Mouse (Mus musculus): ENCODE measurements around the gene Arid5b. TPM values are rescaled to one million over a fixed set of nuclear protein-coding genes. Genes with fewer than 3 reads are reported as not detected.

Gene Arid5b
- polyA plus RNA-seq, 1 experiment, result 14.3 TPM

GRCm38 (mm10) chr10:68123446-68123845, 155.1 kb downstream of the Arid5b start:
- TF ChIP-seq POLR2A (IDR thresholded peaks at IDR 0.05; ENCODE audit: borderline replicate concordance, control insufficient read depth, low read depth, low read length), result no peak
- TF ChIP-seq CTCF (IDR thresholded peaks at IDR 0.05; ENCODE audit: control insufficient read depth, insufficient read depth, low read length), result no peak
- Histone ChIP-seq H3K4me1 (ENCODE audit: control insufficient read depth, insufficient read depth, low read length) (no peaks in the 10 kb centered on the region; the same call in 1 of the 2 replicates), H3K27ac (ENCODE audit: control insufficient read depth, insufficient read depth, low read depth, low read length, poor library complexity) (no peak overlapping the region), H3K4me3 (replicated peaks; ENCODE audit: control insufficient read depth, low read depth, low read length) (no peak overlapping the region)
- WGBS, result 83% methylated on average over 4 of the region's 4 CpGs

GRCm38 (mm10) chr10:68121960-68122359, 156.6 kb downstream of the Arid5b start:
- TF ChIP-seq CTCF (IDR thresholded peaks at IDR 0.05; ENCODE audit: control insufficient read depth, insufficient read depth, low read length), result no peak
- TF ChIP-seq POLR2A (IDR thresholded peaks at IDR 0.05; ENCODE audit: borderline replicate concordance, control insufficient read depth, low read depth, low read length), result no peak
- Histone ChIP-seq H3K4me3 (replicated peaks; ENCODE audit: control insufficient read depth, low read depth, low read length) (no peak overlapping the region), H3K4me1 (ENCODE audit: control insufficient read depth, insufficient read depth, low read length) (no peaks in the 10 kb centered on the region; the same call in 1 of the 2 replicates), H3K27ac (ENCODE audit: control insufficient read depth, insufficient read depth, low read depth, low read length, poor library complexity) (no peak overlapping the region)
- WGBS, result 82% methylated on average over 4 of the region's 4 CpGs

GRCm38 (mm10) chr10:68121251-68121650, 157.3 kb downstream of the Arid5b start:
- TF ChIP-seq CTCF (IDR thresholded peaks at IDR 0.05; ENCODE audit: control insufficient read depth, insufficient read depth, low read length) (no peak), POLR2A (IDR thresholded peaks at IDR 0.05; ENCODE audit: borderline replicate concordance, control insufficient read depth, low read depth, low read length) (no peak)

GRCm38 (mm10) chr10:68120011-68120410, 158.5 kb downstream of the Arid5b start:
- H3K27ac ChIP-seq (ENCODE audit: control insufficient read depth, insufficient read depth, low read depth, low read length, poor library complexity), result no peak overlapping the region
- no peaks in the 10 kb centered on the region; the same call in 1 of the 2 replicates for H3K4me1 ChIP-seq (ENCODE audit: control insufficient read depth, insufficient read depth, low read length)
- 69% methylated on average over 4 of the region's 4 CpGs for WGBS
- no peak overlapping the region for H3K4me3 ChIP-seq (replicated peaks; ENCODE audit: control insufficient read depth, low read depth, low read length)
- TF ChIP-seq CTCF (IDR thresholded peaks at IDR 0.05; ENCODE audit: control insufficient read depth, insufficient read depth, low read length), result no peak
- TF ChIP-seq POLR2A (IDR thresholded peaks at IDR 0.05; ENCODE audit: borderline replicate concordance, control insufficient read depth, low read depth, low read length), result no peak

More at GRCm38 (mm10) chr10:68121251-68121650, 157.3 kb downstream of the Arid5b start:
- H3K27ac ChIP-seq (ENCODE audit: control insufficient read depth, insufficient read depth, low read depth, low read length, poor library complexity), result no peak overlapping the region
- 89% methylated on average over 2 of the region's 2 CpGs for WGBS
- H3K4me1 ChIP-seq (ENCODE audit: control insufficient read depth, insufficient read depth, low read length), result no peaks in the 10 kb centered on the region; the same call in 1 of the 2 replicates
- H3K4me3 ChIP-seq (replicated peaks; ENCODE audit: control insufficient read depth, low read depth, low read length), result no peak overlapping the region

- no peak overlapping the region for H3K4me3 ChIP-seq (replicated peaks; ENCODE audit: control insufficient read depth, low read depth, low read length)
- TF ChIP-seq CTCF (IDR thresholded peaks at IDR 0.05; ENCODE audit: control insufficient read depth, insufficient read depth, low read length), result no peak
- no peak for TF ChIP-seq POLR2A (IDR thresholded peaks at IDR 0.05; ENCODE audit: borderline replicate concordance, control insufficient read depth, low read depth, low read length)
- H3K27ac ChIP-seq (ENCODE audit: control insufficient read depth, insufficient read depth, low read depth, low read length, poor library complexity), result no peak overlapping the region
- no peaks in the 10 kb centered on the region; the same call in 1 of the 2 replicates for H3K4me1 ChIP-seq (ENCODE audit: control insufficient read depth, insufficient read depth, low read length)
- 34% methylated on average over 6 of the region's 6 CpGs for WGBS
Observed at GRCm38 (mm10) chr10:68119285-68119684, 159.3 kb downstream of the Arid5b start.

GRCm38 (mm10) chr10:68114955-68115354, 163.6 kb downstream of the Arid5b start:
- Histone ChIP-seq H3K4me1 (ENCODE audit: control insufficient read depth, insufficient read depth, low read length) (no peaks in the 10 kb centered on the region; the same call in 1 of the 2 replicates), H3K4me3 (replicated peaks; ENCODE audit: control insufficient read depth, low read depth, low read length) (no peak overlapping the region), H3K27ac (ENCODE audit: control insufficient read depth, insufficient read depth, low read depth, low read length, poor library complexity) (no peak overlapping the region)
- WGBS, result 66% methylated on average over 3 of the region's 3 CpGs
- TF ChIP-seq POLR2A (IDR thresholded peaks at IDR 0.05; ENCODE audit: borderline replicate concordance, control insufficient read depth, low read depth, low read length) (no peak), CTCF (IDR thresholded peaks at IDR 0.05; ENCODE audit: control insufficient read depth, insufficient read depth, low read length) (no peak)

GRCm38 (mm10) chr10:68113645-68114044, 164.9 kb downstream of the Arid5b start:
- 93% methylated on average over 5 of the region's 5 CpGs for WGBS

GRCm38 (mm10) chr10:68112983-68113382, 165.6 kb downstream of the Arid5b start:
- Histone ChIP-seq H3K27ac (ENCODE audit: control insufficient read depth, insufficient read depth, low read depth, low read length, poor library complexity) (no peak overlapping the region), H3K4me3 (replicated peaks; ENCODE audit: control insufficient read depth, low read depth, low read length) (no peak overlapping the region), H3K4me1 (ENCODE audit: control insufficient read depth, insufficient read depth, low read length) (no peaks in the 10 kb centered on the region)
- WGBS, result 77% methylated on average over 8 of the region's 8 CpGs
- no peak for TF ChIP-seq POLR2A (IDR thresholded peaks at IDR 0.05; ENCODE audit: borderline replicate concordance, control insufficient read depth, low read depth, low read length)
- TF ChIP-seq CTCF (IDR thresholded peaks at IDR 0.05; ENCODE audit: control insufficient read depth, insufficient read depth, low read length), result no peak

More at GRCm38 (mm10) chr10:68113645-68114044, 164.9 kb downstream of the Arid5b start:
- Histone ChIP-seq H3K27ac (ENCODE audit: control insufficient read depth, insufficient read depth, low read depth, low read length, poor library complexity) (no peak overlapping the region), H3K4me3 (replicated peaks; ENCODE audit: control insufficient read depth, low read depth, low read length) (no peak overlapping the region), H3K4me1 (ENCODE audit: control insufficient read depth, insufficient read depth, low read length) (no peaks in the 10 kb centered on the region)
- TF ChIP-seq CTCF (IDR thresholded peaks at IDR 0.05; ENCODE audit: control insufficient read depth, insufficient read depth, low read length), result no peak
- no peak for TF ChIP-seq POLR2A (IDR thresholded peaks at IDR 0.05; ENCODE audit: borderline replicate concordance, control insufficient read depth, low read depth, low read length)

- Histone ChIP-seq H3K27ac (ENCODE audit: control insufficient read depth, insufficient read depth, low read depth, low read length, poor library complexity) (no peak overlapping the region), H3K4me3 (replicated peaks; ENCODE audit: control insufficient read depth, low read depth, low read length) (no peak overlapping the region), H3K4me1 (ENCODE audit: control insufficient read depth, insufficient read depth, low read length) (no peaks in the 10 kb centered on the region)
- WGBS, result 90% methylated on average over 5 of the region's 5 CpGs
- TF ChIP-seq CTCF (IDR thresholded peaks at IDR 0.05; ENCODE audit: control insufficient read depth, insufficient read depth, low read length), result no peak
- no peak for TF ChIP-seq POLR2A (IDR thresholded peaks at IDR 0.05; ENCODE audit: borderline replicate concordance, control insufficient read depth, low read depth, low read length)
Observed at GRCm38 (mm10) chr10:68110607-68111006, 167.9 kb downstream of the Arid5b start.
